Mouse (Mus musculus) heart, embryonic 11.5 days (tissue): ENCODE measurements around the gene Pcgf1. TPM values are rescaled to one million over a fixed set of nuclear protein-coding genes. Genes with fewer than 3 reads are reported as not detected.
A peak's percentile ranks its signal among the peaks of the same experiment; 100 is the strongest.

ENCODE experiments used
- ATAC-seq: fragments of 200-750 bp; cut with Nextera tagmentation; replicated peaks from 2 replicates; pipeline ENCODE4 v1.8.0; 2017; ENCODE audit warnings: moderate library complexity; ENCODE audit not compliant: insufficient number of reproducible peaks, low FRiP score, low TSS enrichment
- H3K27ac ChIP-seq: fragments of 300-500 bp; sonication (generic); 2 replicates; pipeline ENCODE4 v1.5.1; 2014; ENCODE audit warnings: mild to moderate bottlenecking, low read depth, low read length
- H3K27me3 ChIP-seq: fragments of 300-500 bp; sonication (generic); 2 replicates; pipeline ENCODE4 v1.6.1; 2014; ENCODE audit warnings: mild to moderate bottlenecking, low read length, mixed read lengths; ENCODE audit not compliant: control insufficient read depth, insufficient read depth
- H3K36me3 ChIP-seq: fragments of 300-500 bp; sonication (generic); 2 replicates; pipeline ENCODE4 v1.6.1; 2014; ENCODE audit warnings: mild to moderate bottlenecking, low read length, moderate library complexity, mixed read lengths; ENCODE audit not compliant: control insufficient read depth, insufficient read depth
- H3K4me1 ChIP-seq: fragments of 300-500 bp; sonication (generic); 2 replicates; pipeline ENCODE4 v1.6.1; 2014; ENCODE audit warnings: low read length; ENCODE audit not compliant: control insufficient read depth, insufficient read depth
- H3K4me2 ChIP-seq: fragments of 300-500 bp; sonication (generic); 2 replicates; pipeline ENCODE4 v1.6.1; 2014; ENCODE audit warnings: mild to moderate bottlenecking, moderate library complexity
- H3K4me3 ChIP-seq: fragments of 300-500 bp; sonication (generic); 2 replicates; pipeline ENCODE4 v1.5.1; 2014; ENCODE audit warnings: low read depth, low read length
- H3K9ac ChIP-seq: fragments of 300-500 bp; sonication (generic); 2 replicates; pipeline ENCODE4 v1.6.1; 2014; ENCODE audit warnings: mild to moderate bottlenecking, low read depth, low read length, moderate library complexity
- H3K9me3 ChIP-seq: fragments of 300-500 bp; sonication (generic); replicated peaks from 2 replicates; pipeline ENCODE4 v1.6.1; 2016; ENCODE audit warnings: low read length; ENCODE audit not compliant: control insufficient read depth
- WGBS: fragments of 180-500 bp; shearing (Covaris S2); extraction: QIAGEN DNeasy Blood & Tissue Kit; methylation state at CpG from one replicate; pipeline ENCODE4 v1.1.7; 2014; ENCODE audit not compliant: insufficient replicate concordance; 5-methylcytosine and 5-hydroxymethylcytosine counted together
- microRNA counts: library from miRNA; unstranded; fragments of <30 nt; microRNA quantifications from one replicate; lab custom pipeline; 2015
- microRNA-seq: library from miRNA; unstranded; fragments of <30 nt; microRNA quantifications from one replicate; pipeline ENCODE4, GENCODE M21; 2016; ENCODE audit warnings: borderline number of aligned reads
- polyA plus RNA-seq: library from polyadenylated mRNA; unstranded; fragments of >200 nt; fragmentation: Nextera tagmentation; extraction: Ambion mirVana; gene quantifications from 2 replicates; pipeline ENCODE4 v1.2.1, GENCODE M21; 2014

Gene Pcgf1
- polyA plus RNA-seq, 1 experiment from 2014 or later, result 15.1 TPM

GRCm38 (mm10) chr6:83120930-83121862 lies 43.5 kb downstream of the Pcgf1 start, which contains the start of gene Wbp1:
TSS of gene Wbp1 (minus strand) at chr6:83121559.
- under 1% methylated on average over 38 of the region's 38 CpGs for WGBS
- Histone ChIP-seq H3K27me3 (no peaks in the 10 kb centered on the region), H3K36me3 (peaks cover 22% of the 10 kb centered on the region), H3K27ac (peak within 1 kb of the TSS; percentile 95), H3K9ac (peak within 1 kb of the TSS; percentile 90), H3K9me3 (no peaks in the 10 kb centered on the region), H3K4me2 (peak within 1 kb of the TSS; percentile 96), H3K4me1 (peaks cover 34% of the 10 kb centered on the region), H3K4me3 (peak within 1 kb of the TSS; percentile 71)
- peak; percentile 92 for ATAC-seq

GRCm38 (mm10) chr6:83121863-83122710 lies 44.4 kb downstream of the Pcgf1 start:
- Histone ChIP-seq H3K27ac (peak overlapping the region; percentile 95), H3K9me3 (no peaks in the 10 kb centered on the region), H3K4me2 (peak overlapping the region; percentile 96), H3K36me3 (peaks cover 19% of the 10 kb centered on the region), H3K4me1 (peaks cover 26% of the 10 kb centered on the region), H3K27me3 (no peaks in the 10 kb centered on the region), H3K4me3 (peak overlapping the region; percentile 71), H3K9ac (peak overlapping the region; percentile 90)
- WGBS, result 2% methylated on average over 39 of the region's 52 CpGs
- no peak for ATAC-seq

- no peak for ATAC-seq
- peak overlapping the region; percentile 40; the same call in 1 of the 2 replicates for H3K9ac ChIP-seq
- H3K27ac ChIP-seq, result no peak overlapping the region
- WGBS, result 84% methylated on average over 5 of the region's 5 CpGs
- peaks cover 26% of the 10 kb centered on the region for H3K4me1 ChIP-seq
- no peaks in the 10 kb centered on the region for H3K27me3 ChIP-seq
- H3K4me2 ChIP-seq, result peak overlapping the region; percentile 96; the same call in 1 of the 2 replicates
- no peak overlapping the region for H3K4me3 ChIP-seq
- peaks cover 12% of the 10 kb centered on the region for H3K36me3 ChIP-seq
- no peaks in the 10 kb centered on the region for H3K9me3 ChIP-seq
These were observed 45.3 kb downstream of the Pcgf1 start for GRCm38 (mm10) chr6:83122961-83123360.

- ATAC-seq, result no peak
- no peaks in the 10 kb centered on the region for H3K9me3 ChIP-seq
- no peaks in the 10 kb centered on the region for H3K27me3 ChIP-seq
- H3K4me2 ChIP-seq, result peak overlapping the region; percentile 85
- peak overlapping the region; percentile 67 for H3K4me3 ChIP-seq
- H3K27ac ChIP-seq, result no peak overlapping the region
- peaks cover 19% of the 10 kb centered on the region for H3K4me1 ChIP-seq
- under 1% methylated on average over 30 of the region's 30 CpGs for WGBS
- peak overlapping the region; percentile 81 for H3K9ac ChIP-seq
- H3K36me3 ChIP-seq, result no peaks in the 10 kb centered on the region
These were observed 47.2 kb downstream of the Pcgf1 start for GRCm38 (mm10) chr6:83124851-83125312.

- ATAC-seq, result no peak
- Histone ChIP-seq H3K9me3 (no peaks in the 10 kb centered on the region), H3K9ac (peak within 1 kb of the TSS; percentile 81), H3K4me1 (peaks cover 15% of the 10 kb centered on the region), H3K27me3 (no peaks in the 10 kb centered on the region), H3K4me2 (peak within 1 kb of the TSS; percentile 85), H3K36me3 (no peaks in the 10 kb centered on the region), H3K4me3 (peak within 1 kb of the TSS; percentile 67), H3K27ac (no peak within 1 kb of the TSS)
- WGBS, result 33% methylated on average over 5 of the region's 5 CpGs
These were observed 47.7 kb downstream of the Pcgf1 start, which contains the start of gene Ino80b for GRCm38 (mm10) chr6:83125331-83125730. TSS of gene Ino80b (minus strand) at chr6:83125431.

- Histone ChIP-seq H3K4me2 (no peak overlapping the region), H3K4me3 (no peak overlapping the region), H3K36me3 (no peaks in the 10 kb centered on the region), H3K27ac (no peak overlapping the region), H3K27me3 (no peaks in the 10 kb centered on the region), H3K4me1 (peaks cover 15% of the 10 kb centered on the region), H3K9me3 (no peaks in the 10 kb centered on the region), H3K9ac (no peak overlapping the region)
- 83% methylated on average over 5 of the region's 5 CpGs for WGBS
- no peak for ATAC-seq
These were observed 49.8 kb downstream of the Pcgf1 start for GRCm38 (mm10) chr6:83127419-83127818.

MicroRNAs encoded within 50 kb of the gene (microRNA counts, 519-probe panel; counts per million panel counts)
- microRNA mmu-miR-3470a+mmu-miR-3470b (lab: Ali Mortazavi, UCI), result 32.2 counts per million

Small RNA genes lying within 50 kb of the gene (microRNA-seq; reads per million reads assigned to microRNA genes)
- gene Mir3470a (not detected), gene Mir7040 (0.20 reads per million)

Other genes starting within 250 kb of the Pcgf1 start
- gene Sema4f, start 138.1 kb upstream of the Pcgf1 start, polyA plus RNA-seq, result 0.04 and 0.15 TPM in 2 replicates
- gene M1ap, start 131.0 kb upstream of the Pcgf1 start, polyA plus RNA-seq, result 0.70 and 1.1 TPM in 2 replicates
- 6.3 and 6.8 TPM in 2 replicates for gene Dok1, start 44.4 kb upstream of the Pcgf1 start, polyA plus RNA-seq
- gene Loxl3, start 43.7 kb upstream of the Pcgf1 start, polyA plus RNA-seq, result 4.5 and 5.7 TPM in 2 replicates
- gene Aup1, start 23.3 kb upstream of the Pcgf1 start, polyA plus RNA-seq, result 99.8 and 109 TPM in 2 replicates
- gene Htra2, start 22.6 kb upstream of the Pcgf1 start, polyA plus RNA-seq, result 41.8 and 43.3 TPM in 2 replicates
- gene Dqx1, start 20.0 kb upstream of the Pcgf1 start, polyA plus RNA-seq, result 0.24 and 0.30 TPM in 2 replicates
- gene Tlx2, start 7.6 kb upstream of the Pcgf1 start, polyA plus RNA-seq, result 0.23 TPM in 1 of 2 replicates, not detected in the other
- 0.46 and 0.52 TPM in 2 replicates for gene Lbx2, start 8.5 kb downstream of the Pcgf1 start, polyA plus RNA-seq
- 0.97 and 2.1 TPM in 2 replicates for gene Ccdc142, start 23.7 kb downstream of the Pcgf1 start, polyA plus RNA-seq
- 1.1 and 1.2 TPM in 2 replicates for gene Gm42688, start 23.7 kb downstream of the Pcgf1 start, polyA plus RNA-seq
- gene Mrpl53, start 31.2 kb downstream of the Pcgf1 start, polyA plus RNA-seq, result 138 and 144 TPM in 2 replicates
- gene Mogs, start 37.6 kb downstream of the Pcgf1 start, polyA plus RNA-seq, result 19.1 and 19.8 TPM in 2 replicates
- 76.0 and 87.2 TPM in 2 replicates for gene Wbp1, start 43.7 kb downstream of the Pcgf1 start, polyA plus RNA-seq
- 11.1 and 12.2 TPM in 2 replicates for gene Ino80b, start 47.6 kb downstream of the Pcgf1 start, polyA plus RNA-seq
- 10.8 and 12.4 TPM in 2 replicates for gene Rtkn, start 57.6 kb downstream of the Pcgf1 start, polyA plus RNA-seq
- gene Wdr54, start 78.5 kb downstream of the Pcgf1 start, polyA plus RNA-seq, result 4.5 and 6.9 TPM in 2 replicates
- 0.14 and 0.27 TPM in 2 replicates for gene 1700003E16Rik, start 78.5 kb downstream of the Pcgf1 start, polyA plus RNA-seq
- 49.7 and 61.1 TPM in 2 replicates for gene Dctn1, start 88.1 kb downstream of the Pcgf1 start, polyA plus RNA-seq
- gene Slc4a5, start 142.0 kb downstream of the Pcgf1 start, polyA plus RNA-seq, result 0.21 and 0.38 TPM in 2 replicates
- 44.5 and 45.4 TPM in 2 replicates for gene Mthfd2, start 248.0 kb downstream of the Pcgf1 start, polyA plus RNA-seq
- gene Mob1a, start 248.1 kb downstream of the Pcgf1 start, polyA plus RNA-seq, result 42.2 and 49.5 TPM in 2 replicates